Mouse (Mus musculus) regulatory T cell (primary cell): ENCODE measurements around the gene Lats2.

Experiments
- in situ Hi-C: fragments of 300-600 bp; cut with MboI, MseI; formaldehyde crosslinking; loops from one replicate; pipeline ENCODE4 v1.15.1; 2025; ENCODE audit warnings: high pct_unique_total_duplicates

Lats2 gene

DNA sequence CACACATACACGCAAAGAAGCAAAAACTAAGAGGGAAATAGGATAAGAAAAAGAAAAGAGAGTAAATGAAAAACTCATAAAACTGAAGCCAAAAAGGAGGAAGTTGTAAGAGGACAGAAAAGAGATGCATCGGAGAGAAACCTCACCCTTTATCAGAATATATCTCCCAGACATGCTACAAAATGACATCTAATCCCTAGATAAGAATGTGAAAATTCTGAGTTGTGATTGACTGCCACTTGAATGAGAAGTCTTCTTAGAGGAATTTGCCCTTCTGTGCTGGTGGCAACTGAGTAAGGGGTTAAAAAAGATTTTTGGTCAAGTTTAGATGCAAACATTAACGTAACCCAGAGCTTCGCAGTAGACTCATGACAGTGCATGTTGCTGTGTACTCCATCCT lies 112.0 kb downstream of the Lats2 start:
- in situ Hi-C loops = no loop called here
